Mouse (Mus musculus) intestine, postnatal 0 days (tissue): ENCODE measurements around the gene Rab37. TPM values are rescaled to one million over a fixed set of nuclear protein-coding genes. Genes with fewer than 3 reads are reported as not detected.

ENCODE experiments used
- ATAC-seq: fragments of 200-750 bp; cut with Nextera tagmentation; 2 replicates; pipeline ENCODE4 v1.8.0; 2017; ENCODE audit warnings: mild to moderate bottlenecking, moderate TSS enrichment, moderate library complexity
- H3K27ac ChIP-seq: fragments of 300-500 bp; sonication (generic); 2 replicates; pipeline ENCODE4 v1.5.1; 2014; ENCODE audit warnings: mild to moderate bottlenecking, low read depth, low read length, moderate library complexity
- H3K27me3 ChIP-seq: fragments of 300-500 bp; sonication (generic); replicated peaks from 2 replicates; pipeline ENCODE4 v1.6.1; 2014; ENCODE audit warnings: low read length, mixed read lengths; ENCODE audit not compliant: control insufficient read depth, insufficient read depth
- H3K36me3 ChIP-seq: fragments of 300-500 bp; sonication (generic); 2 replicates; pipeline ENCODE4 v1.6.1; 2014; ENCODE audit warnings: mild to moderate bottlenecking, moderate library complexity; ENCODE audit not compliant: control insufficient read depth, insufficient read depth
- H3K4me1 ChIP-seq: fragments of 300-500 bp; sonication (generic); replicated peaks from 2 replicates; pipeline ENCODE4 v1.6.1; 2014; ENCODE audit warnings: antibody characterized with exemption, low read length, mixed read lengths; ENCODE audit not compliant: control insufficient read depth, insufficient read depth
- H3K4me2 ChIP-seq: fragments of 300-500 bp; sonication (generic); replicated peaks from 2 replicates; pipeline ENCODE4 v1.6.1; 2014; ENCODE audit warnings: low read depth, mild to moderate bottlenecking, moderate library complexity
- H3K4me3 ChIP-seq: fragments of 300-500 bp; sonication (generic); 2 replicates; pipeline ENCODE4 v1.5.1; 2014; ENCODE audit warnings: low read depth, low read length
- H3K9ac ChIP-seq: fragments of 300-500 bp; sonication (generic); 2 replicates; pipeline ENCODE4 v1.6.1; 2014; ENCODE audit warnings: mild to moderate bottlenecking, low read depth, low read length
- H3K9me3 ChIP-seq: fragments of 300-500 bp; sonication (generic); 2 replicates; pipeline ENCODE4 v1.6.1; 2016; ENCODE audit warnings: mixed run types; ENCODE audit not compliant: control insufficient read depth
- CTCF ChIP-seq: sonication (generic); IDR thresholded peaks from 2 replicates; pipeline ENCODE4 v1.5.1; 2016; ENCODE audit warnings: low read depth, mild to moderate bottlenecking, control low read depth, antibody characterized with exemption, moderate library complexity
- WGBS: fragments of 180-500 bp; shearing (Covaris S2); extraction: QIAGEN DNeasy Blood & Tissue Kit; methylation state at CpG from one replicate; pipeline ENCODE4 v1.1.7; 2014; 5-methylcytosine and 5-hydroxymethylcytosine counted together
- polyA plus RNA-seq: library from polyadenylated mRNA; unstranded; fragments of >200 nt; fragmentation: Nextera tagmentation; extraction: Ambion mirVana; gene quantifications from 2 replicates; pipeline ENCODE4 v1.2.1, GENCODE M21; 2015

Rab37 gene
- polyA plus RNA-seq, 1 experiment from 2014 or later = 3.7 TPM

GRCm38 (mm10) chr11:115164341-115164975 is 73.2 kb downstream of the Rab37 start:
- Histone ChIP-seq H3K9me3 (no peaks in the 10 kb centered on the region), H3K9ac (peak overlapping the region; percentile 77), H3K27me3 (no peaks in the 10 kb centered on the region), H3K4me1 (0 out of 2 replicates have a peak, but pooled peaks cover 13% of the 10 kb centered on the region), H3K4me2 (peak overlapping the region; percentile 74), H3K36me3 (peaks cover 5% of the 10 kb centered on the region; the same call in 1 of the 2 replicates), H3K27ac (peak overlapping the region; percentile 89), H3K4me3 (peak overlapping the region; percentile 80)
- ATAC-seq = peak; percentile 34
- TF ChIP-seq CTCF = no peak
- WGBS = under 1% methylated on average over 13 of the region's 14 CpGs

GRCm38 (mm10) chr11:115164976-115165374 is 73.7 kb downstream of the Rab37 start:
- no peaks in the 10 kb centered on the region for H3K27me3 ChIP-seq
- no peaks in the 10 kb centered on the region for H3K9me3 ChIP-seq
- peak overlapping the region; percentile 74 for H3K4me2 ChIP-seq
- peak; percentile 41 for ATAC-seq
- H3K9ac ChIP-seq = peak overlapping the region; percentile 77
- peak overlapping the region; percentile 89 for H3K27ac ChIP-seq
- no peak for TF ChIP-seq CTCF
- H3K4me3 ChIP-seq = peak overlapping the region; percentile 80
- WGBS = 7% methylated on average over 9 of the region's 9 CpGs
- 0 out of 2 replicates have a peak, but pooled peaks cover 13% of the 10 kb centered on the region for H3K4me1 ChIP-seq
- H3K36me3 ChIP-seq = peaks cover 6% of the 10 kb centered on the region; the same call in 1 of the 2 replicates

DNA sequence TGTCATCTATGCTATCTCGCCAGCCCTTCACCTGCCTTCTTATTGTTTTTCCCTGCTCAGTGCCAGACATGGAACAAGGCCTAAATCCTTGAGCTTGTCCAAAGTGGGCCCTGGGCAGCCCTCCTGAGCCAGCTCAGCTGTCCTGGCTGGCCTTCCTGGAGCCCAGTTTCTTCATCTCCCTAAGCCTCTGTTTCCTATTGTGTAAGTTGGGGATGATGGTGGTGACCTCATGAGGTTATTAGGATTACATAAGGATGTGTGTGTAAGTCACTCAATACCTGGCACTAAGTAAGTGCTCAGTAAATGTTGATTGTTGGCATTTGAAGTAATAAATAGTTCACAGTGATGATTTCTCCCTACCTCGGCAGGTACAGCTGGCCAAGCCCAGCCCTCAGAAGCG is 75.5 kb downstream of the Rab37 start:
- WGBS = 42% methylated on average over 3 of the region's 3 CpGs
- Histone ChIP-seq H3K4me3 (no peak overlapping the region), H3K27ac (peak overlapping the region; percentile 89), H3K4me1 (peaks cover 15% of the 10 kb centered on the region; the same call in 1 of the 2 replicates), H3K9ac (0 out of 2 replicates have a peak overlapping the region, but pooled peaks have one; percentile 46), H3K4me2 (peak overlapping the region; percentile 74), H3K9me3 (no peaks in the 10 kb centered on the region), H3K27me3 (no peaks in the 10 kb centered on the region), H3K36me3 (peaks cover 10% of the 10 kb centered on the region; the same call in 1 of the 2 replicates)
- ATAC-seq = peak; percentile 17; the same call in 1 of the 2 replicates
- no peak for TF ChIP-seq CTCF

DNA sequence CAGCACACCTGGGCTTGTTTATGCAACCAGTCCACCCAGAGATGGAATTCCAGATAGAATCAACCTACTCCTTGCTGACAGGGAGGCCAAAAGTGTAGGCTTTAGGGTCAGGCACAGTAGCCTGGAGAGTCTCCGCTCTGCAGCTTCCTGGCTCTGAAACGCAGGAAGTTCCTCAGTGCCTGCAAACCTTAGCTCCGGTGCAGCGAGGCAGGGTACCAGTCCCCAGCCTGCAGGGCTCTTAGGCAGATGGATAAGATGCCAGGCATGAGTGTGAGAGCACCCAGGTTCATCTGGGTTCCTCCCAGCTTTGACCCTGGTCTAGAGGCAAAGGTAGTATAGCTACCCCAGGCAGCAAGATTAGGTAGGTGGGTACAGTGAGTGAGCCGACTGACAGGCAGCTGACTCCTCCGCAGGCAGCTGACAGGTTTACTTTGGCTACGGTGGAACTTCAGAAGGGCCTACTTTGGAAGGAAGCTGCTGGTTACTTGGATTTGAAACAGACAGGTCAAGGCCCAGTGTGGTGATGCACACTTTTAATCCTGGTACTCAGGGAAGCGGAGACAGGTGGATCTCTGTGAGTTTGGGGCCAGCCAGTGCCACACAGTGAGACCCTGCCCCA is 76.5 kb downstream of the Rab37 start:
- ATAC-seq = no peak
- Histone ChIP-seq H3K27me3 (no peaks in the 10 kb centered on the region), H3K9me3 (no peaks in the 10 kb centered on the region), H3K36me3 (peaks cover 10% of the 10 kb centered on the region; the same call in 1 of the 2 replicates), H3K4me3 (no peak overlapping the region), H3K4me2 (peak overlapping the region; percentile 48), H3K27ac (0 out of 2 replicates have a peak overlapping the region, but pooled peaks have one; percentile 50), H3K4me1 (peaks cover 12% of the 10 kb centered on the region; the same call in 1 of the 2 replicates), H3K9ac (peak overlapping the region; percentile 18; the same call in 1 of the 2 replicates)
- no peak for TF ChIP-seq CTCF
- WGBS = 68% methylated on average over 8 of the region's 8 CpGs

- peaks cover 10% of the 10 kb centered on the region; the same call in 1 of the 2 replicates for H3K36me3 ChIP-seq
- no peak overlapping the region for H3K9ac ChIP-seq
- WGBS = 83% methylated on average over 4 of the region's 4 CpGs
- no peak for ATAC-seq
- no peaks in the 10 kb centered on the region for H3K9me3 ChIP-seq
- peaks cover 25% of the 10 kb centered on the region for H3K4me1 ChIP-seq
- H3K4me3 ChIP-seq = no peak overlapping the region
- no peak overlapping the region for H3K4me2 ChIP-seq
- no peaks in the 10 kb centered on the region for H3K27me3 ChIP-seq
- H3K27ac ChIP-seq = no peak overlapping the region
- TF ChIP-seq CTCF = no peak
Measured at GRCm38 (mm10) chr11:115169430-115169829, 78.2 kb downstream of the Rab37 start.

- Histone ChIP-seq H3K4me2 (no peak overlapping the region), H3K9ac (no peak overlapping the region), H3K27ac (peak overlapping the region; percentile 41; the same call in 1 of the 2 replicates), H3K4me1 (peaks cover 25% of the 10 kb centered on the region), H3K4me3 (no peak overlapping the region), H3K27me3 (no peaks in the 10 kb centered on the region), H3K36me3 (peaks cover 17% of the 10 kb centered on the region; the same call in 1 of the 2 replicates), H3K9me3 (no peaks in the 10 kb centered on the region)
- TF ChIP-seq CTCF = no peak
- WGBS = 46% methylated on average over 8 of the region's 8 CpGs
- no peak for ATAC-seq
Measured at GRCm38 (mm10) chr11:115171125-115171524, 79.9 kb downstream of the Rab37 start.
